Mouse (Mus musculus) hindbrain, embryonic 15.5 days (tissue): ENCODE results near the gene Gm20388. TPM values are rescaled to one million over a fixed set of nuclear protein-coding genes. Genes with fewer than 3 reads are reported as not detected.

ENCODE experiments used
- ATAC-seq: fragments of 200-750 bp; cut with Nextera tagmentation; 2 replicates; pipeline ENCODE4 v1.8.0; 2017; ENCODE audit warnings: low read depth, moderate number of reproducible peaks, moderate TSS enrichment; ENCODE audit not compliant: low FRiP score
- H3K27ac ChIP-seq: fragments of 300-500 bp; sonication (generic); replicated peaks from 2 replicates; pipeline ENCODE4 v1.5.1; 2015; ENCODE audit warnings: mild to moderate bottlenecking, inconsistent platforms
- H3K27me3 ChIP-seq: fragments of 300-500 bp; sonication (generic); 2 replicates; pipeline ENCODE4 v1.6.1; 2015; ENCODE audit warnings: control low read depth, inconsistent platforms
- H3K36me3 ChIP-seq: fragments of 300-500 bp; sonication (generic); 2 replicates; pipeline ENCODE4 v1.6.1; 2015; ENCODE audit warnings: control low read depth, inconsistent platforms
- H3K4me1 ChIP-seq: fragments of 300-500 bp; sonication (generic); replicated peaks from 2 replicates; pipeline ENCODE4 v1.6.1; 2015; ENCODE audit warnings: control low read depth, inconsistent platforms
- H3K4me2 ChIP-seq: fragments of 300-500 bp; sonication (generic); 2 replicates; pipeline ENCODE4 v1.6.1; 2015; ENCODE audit warnings: moderate library complexity, mild to moderate bottlenecking, inconsistent platforms
- H3K4me3 ChIP-seq: fragments of 300-500 bp; sonication (generic); 2 replicates; pipeline ENCODE4 v1.5.1; 2015; ENCODE audit warnings: mild to moderate bottlenecking, inconsistent platforms
- H3K9ac ChIP-seq: fragments of 300-500 bp; sonication (generic); 2 replicates; pipeline ENCODE4 v1.6.1; 2015; ENCODE audit warnings: inconsistent platforms
- H3K9me3 ChIP-seq: fragments of 300-500 bp; sonication (generic); 2 replicates; pipeline ENCODE4 v1.6.1; 2016; ENCODE audit warnings: control low read depth, inconsistent platforms
- WGBS: fragments of 180-500 bp; shearing (Covaris S2); methylation state at CpG from one replicate; pipeline ENCODE4 v1.1.7; 2015; 5-methylcytosine and 5-hydroxymethylcytosine counted together
- polyA plus RNA-seq: library from polyadenylated mRNA; unstranded; fragments of >200 nt; fragmentation: Nextera tagmentation; extraction: Ambion mirVana; gene quantifications from 2 replicates; pipeline ENCODE4 v1.2.1, GENCODE M21; 2015

Gm20388 gene
- polyA plus RNA-seq, 1 experiment from 2014 or later, result 5.4 TPM

GRCm38 (mm10) chr8:120993738-120994137 is 1083.1 kb downstream of the Gm20388 start:
- Histone ChIP-seq H3K9ac (no peak overlapping the region), H3K36me3 (no peaks in the 10 kb centered on the region), H3K27ac (no peak overlapping the region), H3K4me3 (no peak overlapping the region), H3K9me3 (no peaks in the 10 kb centered on the region), H3K4me1 (0 out of 2 replicates have a peak, but pooled peaks cover 3% of the 10 kb centered on the region), H3K4me2 (no peak overlapping the region), H3K27me3 (no peaks in the 10 kb centered on the region)
- ATAC-seq, result no peak
- 75% methylated on average over 16 of the region's 16 CpGs for WGBS

GRCm38 (mm10) chr8:120995424-120995823 is 1084.8 kb downstream of the Gm20388 start:
- WGBS, result 85% methylated on average over 9 of the region's 9 CpGs
- Histone ChIP-seq H3K9ac (no peak overlapping the region), H3K4me1 (0 out of 2 replicates have a peak, but pooled peaks cover 3% of the 10 kb centered on the region), H3K36me3 (no peaks in the 10 kb centered on the region), H3K27me3 (no peaks in the 10 kb centered on the region), H3K4me3 (no peak overlapping the region), H3K27ac (no peak overlapping the region), H3K4me2 (no peak overlapping the region), H3K9me3 (no peaks in the 10 kb centered on the region)
- no peak for ATAC-seq

- H3K4me3 ChIP-seq, result no peak overlapping the region
- WGBS, result 66% methylated on average over 12 of the region's 12 CpGs
- no peak overlapping the region for H3K4me2 ChIP-seq
- 0 out of 2 replicates have a peak, but pooled peaks cover 3% of the 10 kb centered on the region for H3K4me1 ChIP-seq
- no peaks in the 10 kb centered on the region for H3K9me3 ChIP-seq
- peak; percentile 48; the same call in 1 of the 2 replicates for ATAC-seq
- H3K27ac ChIP-seq, result no peak overlapping the region
- H3K36me3 ChIP-seq, result no peaks in the 10 kb centered on the region
- no peak overlapping the region for H3K9ac ChIP-seq
- no peaks in the 10 kb centered on the region for H3K27me3 ChIP-seq
These were observed 1086.4 kb downstream of the Gm20388 start for GRCm38 (mm10) chr8:120996905-120997581.

GRCm38 (mm10) chr8:120997926-120998325 is 1087.3 kb downstream of the Gm20388 start:
- WGBS, result 85% methylated on average over 9 of the region's 9 CpGs
- no peak overlapping the region for H3K27ac ChIP-seq

GRCm38 (mm10) chr8:120998966-120999365 is 1088.3 kb downstream of the Gm20388 start:
- no peaks in the 10 kb centered on the region for H3K36me3 ChIP-seq
- H3K4me2 ChIP-seq, result no peak overlapping the region
- ATAC-seq, result no peak
- peaks cover 18% of the 10 kb centered on the region for H3K4me1 ChIP-seq
- 78% methylated on average over 14 of the region's 14 CpGs for WGBS
- no peaks in the 10 kb centered on the region for H3K27me3 ChIP-seq
- H3K4me3 ChIP-seq, result no peak overlapping the region
- no peak overlapping the region for H3K9ac ChIP-seq
- H3K9me3 ChIP-seq, result no peaks in the 10 kb centered on the region
- no peak overlapping the region for H3K27ac ChIP-seq

More at GRCm38 (mm10) chr8:120997926-120998325, 1087.3 kb downstream of the Gm20388 start:
- H3K36me3 ChIP-seq, result no peaks in the 10 kb centered on the region
- H3K4me3 ChIP-seq, result no peak overlapping the region
- no peak for ATAC-seq
- H3K9ac ChIP-seq, result no peak overlapping the region
- no peak overlapping the region for H3K4me2 ChIP-seq
- no peaks in the 10 kb centered on the region for H3K9me3 ChIP-seq
- no peaks in the 10 kb centered on the region for H3K27me3 ChIP-seq
- peaks cover 11% of the 10 kb centered on the region for H3K4me1 ChIP-seq

- no peak overlapping the region for H3K4me2 ChIP-seq
- H3K4me1 ChIP-seq, result peaks cover 15% of the 10 kb centered on the region
- H3K9ac ChIP-seq, result no peak overlapping the region
- H3K27me3 ChIP-seq, result no peaks in the 10 kb centered on the region
- ATAC-seq, result no peak
- WGBS, result 71% methylated on average over 12 of the region's 12 CpGs
- H3K4me3 ChIP-seq, result no peak overlapping the region
- H3K27ac ChIP-seq, result no peak overlapping the region
- H3K36me3 ChIP-seq, result no peaks in the 10 kb centered on the region
- H3K9me3 ChIP-seq, result 0 out of 2 replicates have a peak, but pooled peaks cover 4% of the 10 kb centered on the region
These were observed 1091.3 kb downstream of the Gm20388 start for GRCm38 (mm10) chr8:121001951-121002350.

GRCm38 (mm10) chr8:121002871-121003539 is 1092.4 kb downstream of the Gm20388 start:
- H3K9me3 ChIP-seq, result 0 out of 2 replicates have a peak, but pooled peaks cover 4% of the 10 kb centered on the region
- no peaks in the 10 kb centered on the region for H3K27me3 ChIP-seq
- 40% methylated on average over 17 of the region's 17 CpGs for WGBS
- H3K9ac ChIP-seq, result no peak overlapping the region
- 0 out of 2 replicates have a peak overlapping the region, but pooled peaks have one; percentile 27 for H3K27ac ChIP-seq
- H3K36me3 ChIP-seq, result no peaks in the 10 kb centered on the region
- peaks cover 15% of the 10 kb centered on the region for H3K4me1 ChIP-seq
- no peak overlapping the region for H3K4me3 ChIP-seq
- H3K4me2 ChIP-seq, result no peak overlapping the region
- no peak for ATAC-seq

GRCm38 (mm10) chr8:121003639-121004038 is 1093.0 kb downstream of the Gm20388 start:
- Histone ChIP-seq H3K4me1 (peaks cover 15% of the 10 kb centered on the region), H3K4me2 (no peak overlapping the region), H3K36me3 (no peaks in the 10 kb centered on the region), H3K27me3 (no peaks in the 10 kb centered on the region), H3K9me3 (0 out of 2 replicates have a peak, but pooled peaks cover 4% of the 10 kb centered on the region), H3K27ac (no peak overlapping the region), H3K4me3 (no peak overlapping the region), H3K9ac (no peak overlapping the region)
- ATAC-seq, result no peak
- 66% methylated on average over 2 of the region's 2 CpGs for WGBS

GRCm38 (mm10) chr8:121013318-121013717 is 1102.7 kb downstream of the Gm20388 start:
- Histone ChIP-seq H3K4me3 (no peak overlapping the region), H3K27me3 (no peaks in the 10 kb centered on the region), H3K27ac (no peak overlapping the region), H3K4me2 (no peak overlapping the region), H3K9ac (no peak overlapping the region), H3K4me1 (peaks cover 7% of the 10 kb centered on the region), H3K36me3 (no peaks in the 10 kb centered on the region), H3K9me3 (no peaks in the 10 kb centered on the region)
- no peak for ATAC-seq
- 21% methylated on average over 6 of the region's 6 CpGs for WGBS

GRCm38 (mm10) chr8:121016621-121017020 is 1106.0 kb downstream of the Gm20388 start:
- H3K27me3 ChIP-seq, result no peaks in the 10 kb centered on the region
- no peak overlapping the region for H3K4me3 ChIP-seq
- H3K4me1 ChIP-seq, result peaks cover 7% of the 10 kb centered on the region
- 83% methylated on average over 17 of the region's 17 CpGs for WGBS
- no peak overlapping the region for H3K27ac ChIP-seq
- H3K9ac ChIP-seq, result no peak overlapping the region
- no peak overlapping the region for H3K4me2 ChIP-seq
- no peak for ATAC-seq
- no peaks in the 10 kb centered on the region for H3K9me3 ChIP-seq
- H3K36me3 ChIP-seq, result no peaks in the 10 kb centered on the region

- Histone ChIP-seq H3K9me3 (no peaks in the 10 kb centered on the region), H3K36me3 (no peaks in the 10 kb centered on the region), H3K4me1 (peaks cover 1% of the 10 kb centered on the region), H3K4me3 (no peak overlapping the region), H3K9ac (no peak overlapping the region), H3K27me3 (no peaks in the 10 kb centered on the region), H3K4me2 (no peak overlapping the region), H3K27ac (no peak overlapping the region)
- no peak for ATAC-seq
- 75% methylated on average over 10 of the region's 10 CpGs for WGBS
These were observed 1107.6 kb downstream of the Gm20388 start for GRCm38 (mm10) chr8:121018236-121018635.

GRCm38 (mm10) chr8:121021488-121021887 is 1110.8 kb downstream of the Gm20388 start:
- no peaks in the 10 kb centered on the region for H3K9me3 ChIP-seq
- no peak for ATAC-seq
- H3K4me2 ChIP-seq, result no peak overlapping the region
- H3K4me3 ChIP-seq, result no peak overlapping the region
- no peak overlapping the region for H3K27ac ChIP-seq
- 65% methylated on average over 12 of the region's 12 CpGs for WGBS
- H3K9ac ChIP-seq, result no peak overlapping the region
- H3K27me3 ChIP-seq, result no peaks in the 10 kb centered on the region
- no peaks in the 10 kb centered on the region for H3K36me3 ChIP-seq
- no peaks in the 10 kb centered on the region; the same call in 1 of the 2 replicates for H3K4me1 ChIP-seq
